Mouse (Mus musculus): ENCODE measurements around the gene Plekha6. TPM values are rescaled to one million over a fixed set of nuclear protein-coding genes. Genes with fewer than 3 reads are reported as not detected.
"Not testable (repeated sequence)": the region's sequence is repeated elsewhere in the genome, so short reads cannot be mapped to it uniquely, and the experiment has no call there.

The Plekha6 gene
- polyA plus RNA-seq, 1 experiment from 2014 or later, result 17.0 TPM

GRCm38 (mm10) chr1:133328299-133328795 lies 164.3 kb downstream of the Plekha6 start:
- H3K27me3 ChIP-seq (ENCODE audit: control insufficient read depth, insufficient read depth, low read length), result peaks cover 12% of the 10 kb centered on the region; the same call in 1 of the 2 replicates
- no peak overlapping the region for H3K27ac ChIP-seq (ENCODE audit: low read depth, low read length)
- H3K9ac ChIP-seq (ENCODE audit: low read length), result no peak overlapping the region
- H3K4me1 ChIP-seq (ENCODE audit: control insufficient read depth, insufficient read depth, low read length), result peaks cover 18% of the 10 kb centered on the region
- no peak overlapping the region for H3K4me2 ChIP-seq
- no peak for DNase-seq (ENCODE audit: low spot score, missing footprints)
- H3K9me3 ChIP-seq (ENCODE audit: control insufficient read depth, low read length), result no peaks in the 10 kb centered on the region
- no peak overlapping the region for H3K4me3 ChIP-seq (ENCODE audit: low read depth, low read length)
- peak; percentile 45; the same call in 1 of the 2 replicates for ATAC-seq (ENCODE audit: low FRiP score)
- H3K36me3 ChIP-seq (ENCODE audit: control insufficient read depth, insufficient read depth, low read length), result no peaks in the 10 kb centered on the region
- 57% methylated on average over 6 of the region's 6 CpGs for WGBS

- WGBS, result 7% methylated on average over 34 of the region's 34 CpGs
- H3K36me3 ChIP-seq (ENCODE audit: control insufficient read depth, insufficient read depth, low read length), result no peaks in the 10 kb centered on the region
- peak overlapping the region; percentile 58 for H3K9ac ChIP-seq (ENCODE audit: low read length)
- H3K4me3 ChIP-seq (ENCODE audit: low read depth, low read length), result peak overlapping the region; percentile 19
- DNase-seq (ENCODE audit: low spot score, missing footprints) (peak; percentile 93), ATAC-seq (ENCODE audit: low FRiP score) (no peak)
- no peak overlapping the region for H3K27ac ChIP-seq (ENCODE audit: low read depth, low read length)
- no peaks in the 10 kb centered on the region for H3K9me3 ChIP-seq (ENCODE audit: control insufficient read depth, low read length)
- peaks cover 18% of the 10 kb centered on the region for H3K4me1 ChIP-seq (ENCODE audit: control insufficient read depth, insufficient read depth, low read length)
- H3K4me2 ChIP-seq, result peak overlapping the region; percentile 58
- H3K27me3 ChIP-seq (ENCODE audit: control insufficient read depth, insufficient read depth, low read length), result peaks cover 12% of the 10 kb centered on the region; the same call in 1 of the 2 replicates
Measured at GRCm38 (mm10) chr1:133328896-133329637, 165.1 kb downstream of the Plekha6 start.

- Histone ChIP-seq H3K9me3 (ENCODE audit: control insufficient read depth, low read length) (no peaks in the 10 kb centered on the region), H3K36me3 (ENCODE audit: control insufficient read depth, insufficient read depth, low read length) (no peaks in the 10 kb centered on the region), H3K27me3 (ENCODE audit: control insufficient read depth, insufficient read depth, low read length) (peaks cover 12% of the 10 kb centered on the region; the same call in 1 of the 2 replicates), H3K4me3 (ENCODE audit: low read depth, low read length) (peak overlapping the region; percentile 19; the same call in 1 of the 2 replicates), H3K4me1 (ENCODE audit: control insufficient read depth, insufficient read depth, low read length) (peaks cover 18% of the 10 kb centered on the region), H3K9ac (ENCODE audit: low read length) (peak overlapping the region; percentile 58), H3K4me2 (peak overlapping the region; percentile 58), H3K27ac (ENCODE audit: low read depth, low read length) (no peak overlapping the region)
- DNase-seq (ENCODE audit: low spot score, missing footprints) (peak; percentile 92), ATAC-seq (ENCODE audit: low FRiP score) (no peak)
- WGBS, result 19% methylated on average over 7 of the region's 7 CpGs
Measured at GRCm38 (mm10) chr1:133329638-133329964, 165.6 kb downstream of the Plekha6 start.

- peak; percentile 60; the same call in 1 of the 2 replicates for ATAC-seq (ENCODE audit: low FRiP score)
- 34% methylated on average over 3 of the region's 3 CpGs for WGBS
Measured at GRCm38 (mm10) chr1:133331142-133331541, 167.1 kb downstream of the Plekha6 start.

GRCm38 (mm10) chr1:133332656-133333430 lies 168.8 kb downstream of the Plekha6 start:
- Histone ChIP-seq H3K9me3 (ENCODE audit: control insufficient read depth, low read length) (no peaks in the 10 kb centered on the region), H3K4me3 (ENCODE audit: low read depth, low read length) (no peak overlapping the region), H3K36me3 (ENCODE audit: control insufficient read depth, insufficient read depth, low read length) (no peaks in the 10 kb centered on the region), H3K27me3 (ENCODE audit: control insufficient read depth, insufficient read depth, low read length) (peaks cover 12% of the 10 kb centered on the region; the same call in 1 of the 2 replicates), H3K4me2 (no peak overlapping the region), H3K27ac (ENCODE audit: low read depth, low read length) (no peak overlapping the region), H3K4me1 (ENCODE audit: control insufficient read depth, insufficient read depth, low read length) (peaks cover 18% of the 10 kb centered on the region), H3K9ac (ENCODE audit: low read length) (no peak overlapping the region)
- DNase-seq (ENCODE audit: low spot score, missing footprints) (no peak), ATAC-seq (ENCODE audit: low FRiP score) (no peak)
- WGBS, result 90% methylated on average over 11 of the region's 11 CpGs

More at GRCm38 (mm10) chr1:133331142-133331541, 167.1 kb downstream of the Plekha6 start:
- no peak overlapping the region for H3K4me2 ChIP-seq
- H3K36me3 ChIP-seq (ENCODE audit: control insufficient read depth, insufficient read depth, low read length), result no peaks in the 10 kb centered on the region
- no peak overlapping the region for H3K9ac ChIP-seq (ENCODE audit: low read length)
- H3K4me1 ChIP-seq (ENCODE audit: control insufficient read depth, insufficient read depth, low read length), result peaks cover 18% of the 10 kb centered on the region
- no peak overlapping the region for H3K27ac ChIP-seq (ENCODE audit: low read depth, low read length)
- DNase-seq (ENCODE audit: low spot score, missing footprints), result no peak
- peaks cover 12% of the 10 kb centered on the region; the same call in 1 of the 2 replicates for H3K27me3 ChIP-seq (ENCODE audit: control insufficient read depth, insufficient read depth, low read length)
- H3K4me3 ChIP-seq (ENCODE audit: low read depth, low read length), result no peak overlapping the region
- H3K9me3 ChIP-seq (ENCODE audit: control insufficient read depth, low read length), result no peaks in the 10 kb centered on the region

GRCm38 (mm10) chr1:133333937-133334336 lies 169.9 kb downstream of the Plekha6 start:
- ATAC-seq (ENCODE audit: low FRiP score) (peak; percentile 16; the same call in 1 of the 2 replicates), DNase-seq (ENCODE audit: low spot score, missing footprints) (peak; percentile 91)
- H3K36me3 ChIP-seq (ENCODE audit: control insufficient read depth, insufficient read depth, low read length), result no peaks in the 10 kb centered on the region
- peaks cover 9% of the 10 kb centered on the region; the same call in 1 of the 2 replicates for H3K27me3 ChIP-seq (ENCODE audit: control insufficient read depth, insufficient read depth, low read length)
- 47% methylated on average over 6 of the region's 6 CpGs for WGBS
- H3K9me3 ChIP-seq (ENCODE audit: control insufficient read depth, low read length), result no peaks in the 10 kb centered on the region
- H3K4me3 ChIP-seq (ENCODE audit: low read depth, low read length), result no peak overlapping the region
- no peak overlapping the region for H3K4me2 ChIP-seq
- peaks cover 14% of the 10 kb centered on the region for H3K4me1 ChIP-seq (ENCODE audit: control insufficient read depth, insufficient read depth, low read length)
- H3K27ac ChIP-seq (ENCODE audit: low read depth, low read length), result no peak overlapping the region
- H3K9ac ChIP-seq (ENCODE audit: low read length), result no peak overlapping the region

- H3K4me2 ChIP-seq; H3K4me1 ChIP-seq (ENCODE audit: control insufficient read depth, insufficient read depth, low read length); H3K4me3 ChIP-seq (ENCODE audit: low read depth, low read length); DNase-seq (ENCODE audit: low spot score, missing footprints); H3K9ac ChIP-seq (ENCODE audit: low read length); H3K36me3 ChIP-seq (ENCODE audit: control insufficient read depth, insufficient read depth, low read length); ATAC-seq (ENCODE audit: low FRiP score); H3K27ac ChIP-seq (ENCODE audit: low read depth, low read length); H3K9me3 ChIP-seq (ENCODE audit: control insufficient read depth, low read length); H3K27me3 ChIP-seq (ENCODE audit: control insufficient read depth, insufficient read depth, low read length): not testable (repeated sequence)
- 57% methylated on average over 1 of the region's 1 CpGs for WGBS
Measured at GRCm38 (mm10) chr1:133340403-133340802, 176.4 kb downstream of the Plekha6 start.

- DNase-seq (ENCODE audit: low spot score, missing footprints), result no peak
- ATAC-seq (ENCODE audit: low FRiP score), result no peak
- H3K27ac ChIP-seq (ENCODE audit: low read depth, low read length), result no peak overlapping the region
- H3K4me2 ChIP-seq, result no peak overlapping the region
- no peaks in the 10 kb centered on the region for H3K9me3 ChIP-seq (ENCODE audit: control insufficient read depth, low read length)
- H3K9ac ChIP-seq (ENCODE audit: low read length), result no peak overlapping the region
- H3K4me3 ChIP-seq (ENCODE audit: low read depth, low read length), result no peak overlapping the region
- WGBS, result 95% methylated on average over 2 of the region's 2 CpGs
- H3K4me1 ChIP-seq (ENCODE audit: control insufficient read depth, insufficient read depth, low read length), result no peaks in the 10 kb centered on the region
- no peaks in the 10 kb centered on the region for H3K36me3 ChIP-seq (ENCODE audit: control insufficient read depth, insufficient read depth, low read length)
- H3K27me3 ChIP-seq (ENCODE audit: control insufficient read depth, insufficient read depth, low read length), result no peaks in the 10 kb centered on the region
Measured at GRCm38 (mm10) chr1:133344357-133344756, 180.3 kb downstream of the Plekha6 start.

GRCm38 (mm10) chr1:133346531-133346930 lies 182.5 kb downstream of the Plekha6 start:
- no peak for ATAC-seq (ENCODE audit: low FRiP score)
- H3K27ac ChIP-seq (ENCODE audit: low read depth, low read length), result no peak overlapping the region
- DNase-seq (ENCODE audit: low spot score, missing footprints), result no peak
- no peaks in the 10 kb centered on the region for H3K9me3 ChIP-seq (ENCODE audit: control insufficient read depth, low read length)
- no peak overlapping the region for H3K4me2 ChIP-seq
- no peaks in the 10 kb centered on the region for H3K4me1 ChIP-seq (ENCODE audit: control insufficient read depth, insufficient read depth, low read length)
- no peak overlapping the region for H3K9ac ChIP-seq (ENCODE audit: low read length)
- no peaks in the 10 kb centered on the region for H3K36me3 ChIP-seq (ENCODE audit: control insufficient read depth, insufficient read depth, low read length)
- H3K4me3 ChIP-seq (ENCODE audit: low read depth, low read length), result no peak overlapping the region
- WGBS, result 89% methylated on average over 9 of the region's 9 CpGs
- H3K27me3 ChIP-seq (ENCODE audit: control insufficient read depth, insufficient read depth, low read length), result no peaks in the 10 kb centered on the region

All from midbrain, embryonic 11.5 days (tissue).